Mouse (Mus musculus) brain, embryonic 14.5 days (tissue): ENCODE results near the gene Wnk1.

ENCODE experiments used
- CTCF ChIP-seq: fragments of 200-500 bp; IDR thresholded peaks from 2 replicates; pipeline ENCODE4 v1.5.1; 2012; ENCODE audit warnings: inconsistent platforms, mild to moderate bottlenecking, moderate library complexity, borderline replicate concordance; ENCODE audit not compliant: insufficient read depth, insufficient read length; ENCODE audit errors: extremely low read depth
- POLR2A ChIP-seq: fragments of 200-500 bp; IDR thresholded peaks from 2 replicates; pipeline ENCODE4 v1.6.1; 2012; ENCODE audit warnings: mild to moderate bottlenecking, inconsistent platforms, borderline replicate concordance; ENCODE audit not compliant: poor library complexity, insufficient read depth, insufficient read length, severe bottlenecking; ENCODE audit errors: extremely low read depth

DNA sequence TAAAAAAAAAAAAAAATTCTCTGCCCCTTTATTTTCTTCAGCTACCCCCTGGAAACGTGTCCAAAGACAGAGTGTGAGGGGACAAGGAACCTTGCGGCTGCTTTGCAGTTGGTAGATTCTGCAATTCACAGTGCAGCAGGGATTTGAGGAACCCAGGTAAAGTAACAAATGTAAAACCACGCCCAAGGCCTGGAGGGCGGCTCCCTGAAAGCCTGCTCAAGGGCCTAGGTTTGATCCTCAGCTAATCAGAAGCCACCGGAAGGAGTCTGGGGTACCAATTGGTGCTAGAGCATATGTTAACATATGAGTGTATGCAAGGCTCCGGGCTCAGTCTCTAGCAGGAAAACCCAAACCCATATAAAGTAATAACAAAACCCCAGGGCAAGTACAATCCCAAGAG lies 45.0 kb upstream of the Wnk1 start:
- TF ChIP-seq CTCF: no peak
- TF ChIP-seq POLR2A: no peak
